Mouse (Mus musculus): ENCODE results near the gene Mxra7.
"Not testable (repeated sequence)": the region's sequence is repeated elsewhere in the genome, so short reads cannot be mapped to it uniquely, and the experiment has no call there.

The Mxra7 gene

GRCm38 (mm10) chr11:116827534-116828165 is at the start of gene Mxra7:
Gene Mxra7, minus strand, starts transcription at chr11:116828046.
- no peak for DNase-seq (ENCODE audit: low spot score in 2 of 2)

DNA sequence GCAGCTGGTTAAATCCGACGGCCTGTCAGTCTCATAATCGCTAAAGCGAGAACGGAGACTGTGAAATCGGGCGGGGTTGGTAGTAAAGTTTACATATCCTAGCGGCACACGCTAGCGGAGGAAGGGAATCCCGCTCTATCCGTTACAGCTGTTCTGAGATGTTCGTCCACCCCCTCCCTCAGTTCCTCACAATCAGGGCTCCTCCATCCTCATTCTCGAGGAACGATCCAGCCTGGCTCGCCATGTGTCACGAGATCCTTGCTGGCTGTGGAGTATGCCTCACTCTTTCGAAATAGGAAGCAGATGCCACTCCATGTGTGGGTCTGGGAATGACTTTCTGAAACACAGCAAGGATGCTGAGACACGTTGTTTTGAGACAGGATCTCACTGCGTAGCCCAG is 46.1 kb upstream of the Mxra7 start:
- DNase-seq (ENCODE audit: low spot score in 2 of 2), result peak in 1 of 2 experiments; percentile 52

- DNase-seq (ENCODE audit: low spot score in 2 of 2), result no peak
Measured at GRCm38 (mm10) chr11:116871538-116871937, 43.7 kb upstream of the Mxra7 start.

DNA sequence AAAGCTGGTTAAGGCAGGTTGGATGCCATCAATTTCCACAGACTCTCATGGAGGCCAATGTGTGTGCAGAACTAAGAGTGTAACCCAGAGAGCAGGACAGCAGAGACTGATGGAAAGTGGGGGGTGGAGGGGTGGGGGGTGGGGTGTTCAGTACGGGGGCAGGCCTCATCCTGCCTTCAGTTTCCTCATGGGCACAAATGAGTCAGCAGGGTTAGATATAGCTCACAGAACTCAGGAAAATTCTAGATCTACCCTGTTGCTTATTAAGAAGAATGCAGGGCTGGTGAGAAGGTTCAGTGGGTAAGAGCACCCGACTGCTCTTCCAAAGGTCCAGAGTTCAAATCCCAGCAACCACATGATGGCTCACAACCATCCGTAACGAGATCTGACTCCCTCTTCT is 41.8 kb upstream of the Mxra7 start:
- no peak for DNase-seq (ENCODE audit: low spot score in 2 of 2)

GRCm38 (mm10) chr11:116869223-116869622 is 41.4 kb upstream of the Mxra7 start:
- no peak for DNase-seq (ENCODE audit: low spot score in 2 of 2)

- peak in 1 of 2 experiments; percentile 32 for DNase-seq (ENCODE audit: low spot score in 2 of 2)
Measured at GRCm38 (mm10) chr11:116868129-116868528, 40.3 kb upstream of the Mxra7 start.

- no peak for DNase-seq (ENCODE audit: low spot score in 2 of 2)
Measured at GRCm38 (mm10) chr11:116865945-116866585, 38.2 kb upstream of the Mxra7 start.

DNA sequence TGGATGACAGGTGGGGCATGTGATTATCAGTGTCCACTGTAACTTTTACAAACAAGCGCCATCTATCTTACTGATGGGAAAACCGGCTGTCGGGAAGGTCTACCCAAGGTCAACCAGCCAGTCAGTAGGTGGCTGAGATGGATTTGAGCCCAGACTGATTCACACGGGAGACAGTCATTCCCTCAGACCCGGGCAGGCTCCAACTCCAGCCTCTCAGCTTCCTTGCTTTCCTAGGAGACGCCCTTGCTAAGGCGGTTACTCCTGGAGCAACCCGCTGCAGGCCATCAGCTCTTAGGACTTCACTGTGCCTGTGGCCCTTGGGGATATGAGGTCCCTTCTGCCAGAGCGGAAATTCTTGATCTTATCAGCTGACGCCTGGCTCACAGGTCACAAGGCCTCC is 36.6 kb upstream of the Mxra7 start:
- DNase-seq (ENCODE audit: low spot score in 2 of 2), result no peak

DNA sequence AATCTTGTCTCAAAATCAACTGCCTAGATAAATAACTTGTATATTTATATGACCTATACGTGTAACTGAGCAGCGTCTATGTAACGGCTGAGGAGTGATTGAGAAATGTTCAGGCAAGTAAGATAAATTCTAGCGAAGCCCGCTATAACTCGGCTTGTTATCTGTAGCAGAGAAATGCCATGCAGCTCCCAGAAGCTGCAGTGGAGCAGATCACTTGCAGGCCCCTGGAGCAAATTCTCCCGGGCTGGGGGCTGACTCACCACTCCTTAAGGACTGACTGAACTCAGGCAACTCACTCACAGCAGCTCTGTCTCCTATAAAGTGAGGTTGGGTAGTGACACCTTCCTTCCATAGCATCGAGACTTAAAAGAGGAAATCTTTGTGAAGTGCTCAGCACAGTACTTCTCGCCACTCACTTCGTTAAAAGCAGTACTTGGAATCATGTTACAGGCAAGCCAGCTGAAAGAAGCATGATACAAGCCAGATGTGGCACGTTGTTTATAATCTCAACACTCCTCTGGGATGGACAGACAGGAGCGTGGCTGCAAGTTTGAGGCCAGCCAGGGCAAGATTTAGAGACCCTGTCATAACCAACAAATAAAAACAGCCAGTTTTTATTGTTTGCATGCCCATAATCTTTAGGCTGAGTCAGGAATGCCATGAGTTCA is 29.5 kb upstream of the Mxra7 start:
- DNase-seq (ENCODE audit: low spot score in 2 of 2), result no peak

- DNase-seq (ENCODE audit: low spot score in 2 of 2), result no peak
Measured at GRCm38 (mm10) chr11:116854279-116854678, 26.4 kb upstream of the Mxra7 start.

DNA sequence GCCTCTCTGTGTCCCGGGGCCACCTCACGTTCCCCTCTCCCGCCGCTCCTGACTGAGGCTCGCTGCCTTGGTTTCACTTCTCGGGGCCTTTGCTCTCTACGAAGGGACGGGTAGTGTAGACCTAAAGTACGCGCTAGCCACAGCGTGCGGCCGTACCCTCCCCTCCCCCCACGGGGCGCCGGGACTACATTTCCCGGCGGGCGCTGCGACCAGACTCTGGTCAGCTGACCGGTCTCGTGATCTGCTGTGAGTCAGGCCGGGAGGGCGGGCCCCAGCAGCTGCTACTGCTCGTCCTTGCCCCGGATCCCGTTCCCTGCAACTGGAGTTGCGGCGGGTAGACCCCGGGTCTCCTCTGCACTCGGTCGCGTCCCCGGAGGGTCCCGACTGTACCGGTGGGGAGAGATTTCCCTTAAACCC is 25.7 kb upstream of the Mxra7 start:
- DNase-seq (ENCODE audit: low spot score in 2 of 2), result peak; percentile 91 to 97

GRCm38 (mm10) chr11:116852891-116853511 is 25.2 kb upstream of the Mxra7 start, which contains the start of gene Srsf2:
Gene Srsf2, minus strand, starts transcription at chr11:116853094.
- peak; percentile 93 to 97 for DNase-seq (ENCODE audit: low spot score in 2 of 2)

- peak in 1 of 2 experiments; percentile 52 for DNase-seq (ENCODE audit: low spot score in 2 of 2)
Measured at GRCm38 (mm10) chr11:116852291-116852890, 24.5 kb upstream of the Mxra7 start, which contains the start of gene Mfsd11. Gene Mfsd11, plus strand, starts transcription at chr11:116852440.

- DNase-seq (ENCODE audit: low spot score in 2 of 2), result no peak
Measured at GRCm38 (mm10) chr11:116851576-116852290, 23.9 kb upstream of the Mxra7 start.

DNA sequence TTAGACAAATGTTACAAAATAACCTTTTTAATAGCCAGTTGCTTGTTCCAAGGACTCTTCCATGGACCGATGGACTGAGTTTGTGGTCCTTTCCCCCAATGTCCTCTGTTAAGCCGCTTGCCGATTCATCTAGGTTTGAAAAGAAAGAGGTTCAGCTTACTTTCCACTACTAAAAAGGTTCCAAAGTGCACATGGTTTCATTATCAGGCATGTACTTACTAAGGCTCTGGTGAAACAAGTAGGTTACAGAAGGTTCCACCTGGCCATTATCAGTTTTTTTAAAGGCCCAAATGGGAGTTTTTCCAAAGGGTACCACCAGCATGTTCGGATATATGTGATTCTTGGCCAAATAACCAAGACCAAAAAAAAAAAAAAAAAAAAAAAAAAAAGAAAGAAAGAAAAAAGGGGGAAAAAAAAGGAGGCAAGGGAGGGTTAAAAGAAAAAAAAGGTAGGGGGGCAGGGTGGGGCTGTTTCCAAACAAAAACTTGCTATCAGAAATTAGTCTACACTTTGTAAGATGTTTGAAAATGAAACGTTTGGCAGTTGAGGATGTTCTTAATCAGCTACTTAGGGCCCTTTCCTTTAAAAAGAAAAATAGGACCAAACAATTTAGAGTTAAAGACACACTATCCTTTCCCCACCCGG is 23.1 kb upstream of the Mxra7 start:
- no peak for DNase-seq (ENCODE audit: low spot score in 2 of 2)

DNA sequence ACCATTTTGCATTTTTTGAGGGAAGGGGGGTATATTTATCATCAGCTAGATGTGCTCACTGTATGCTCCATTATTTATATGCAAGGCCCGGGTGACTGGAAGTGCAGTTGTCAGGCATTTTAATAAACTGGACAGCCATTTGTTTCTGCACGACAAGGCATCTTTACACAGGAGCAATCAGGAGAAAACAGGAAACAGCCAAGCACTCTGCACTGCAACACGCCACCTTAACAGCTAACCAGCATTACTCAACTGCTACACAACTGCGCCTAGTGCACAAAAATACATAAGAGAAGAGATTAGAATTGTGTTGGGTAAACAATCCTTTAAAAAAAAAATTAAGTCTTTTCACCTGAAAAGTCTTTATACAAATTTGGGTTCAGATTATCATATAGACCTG is 22.2 kb upstream of the Mxra7 start:
- DNase-seq (ENCODE audit: low spot score in 2 of 2), result no peak

GRCm38 (mm10) chr11:116849587-116849986 is 21.7 kb upstream of the Mxra7 start:
- no peak for DNase-seq (ENCODE audit: low spot score in 2 of 2)

DNA sequence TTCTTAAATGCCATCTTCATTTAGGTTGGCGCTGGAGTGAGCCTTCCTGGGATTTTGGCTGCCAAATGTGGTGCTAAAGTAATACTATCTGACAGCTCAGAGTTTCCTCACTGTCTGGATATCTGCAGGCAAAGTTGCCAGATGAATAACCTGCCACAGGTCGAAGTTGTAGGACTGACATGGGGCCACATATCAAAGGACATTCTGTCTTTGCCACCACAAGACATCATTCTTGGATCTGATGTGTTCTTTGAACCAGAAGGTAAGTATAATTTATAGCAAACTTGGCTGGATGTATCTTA is 21.0 kb upstream of the Mxra7 start:
- DNase-seq (ENCODE audit: low spot score in 2 of 2), result not testable (repeated sequence)

- DNase-seq (ENCODE audit: low spot score in 2 of 2), result no peak
Measured at GRCm38 (mm10) chr11:116848086-116848876, 20.4 kb upstream of the Mxra7 start.
